Mouse (Mus musculus): ENCODE data around the gene Tssk3. TPM values are rescaled to one million over a fixed set of nuclear protein-coding genes. Genes with fewer than 3 reads are reported as not detected.
"Not testable (repeated sequence)": the region's sequence is repeated elsewhere in the genome, so short reads cannot be mapped to it uniquely, and the experiment has no call there.

Tssk3 gene
- total RNA-seq (2021), result under 1 TPM; 0.25 to 0.37 TPM

GRCm38 (mm10) chr4:129490972-129491880, at the start of gene Tssk3, which contains the start of gene Fam229a:
Gene Tssk3, minus strand, starts transcription at chr4:129491022.
Gene Fam229a, plus strand, starts transcription at chr4:129491190.
- intact Hi-C loops (cut with DNase I), result no loop called here
- DNase-seq (ENCODE audit: low spot score in 2 of 2), result peak in 1 of 2 experiments; percentile 39

- intact Hi-C loops (cut with DNase I), result loop anchor here (5.0 kb wide), 1 partner anchor 67 kb away; no protein-coding TSS in a partner anchor
- DNase-seq (ENCODE audit: low spot score in 2 of 2), result no peak
Measured at GRCm38 (mm10) chr4:129540012-129540411, 49.2 kb upstream of the Tssk3 start.

- DNase-seq (ENCODE audit: low spot score in 2 of 2); intact Hi-C loops (cut with DNase I): not testable (repeated sequence)
Measured at GRCm38 (mm10) chr4:129528901-129529300, 38.1 kb upstream of the Tssk3 start.

GRCm38 (mm10) chr4:129525889-129526288, 35.1 kb upstream of the Tssk3 start:
- DNase-seq (ENCODE audit: low spot score in 2 of 2), result no peak
- intact Hi-C loops (cut with DNase I), result no loop called here

GRCm38 (mm10) chr4:129525338-129525737, 34.5 kb upstream of the Tssk3 start:
- no peak for DNase-seq (ENCODE audit: low spot score in 2 of 2)
- intact Hi-C loops (cut with DNase I), result no loop called here

GRCm38 (mm10) chr4:129518519-129518918, 27.7 kb upstream of the Tssk3 start:
- intact Hi-C loops (cut with DNase I), result no loop called here
- no peak for DNase-seq (ENCODE audit: low spot score in 2 of 2)

GRCm38 (mm10) chr4:129516925-129517324, 26.1 kb upstream of the Tssk3 start:
- intact Hi-C loops (cut with DNase I), result no loop called here
- no peak for DNase-seq (ENCODE audit: low spot score in 2 of 2)

GRCm38 (mm10) chr4:129514300-129514898, 23.6 kb upstream of the Tssk3 start:
- peak in 1 of 2 experiments; percentile 52 for DNase-seq (ENCODE audit: low spot score in 2 of 2)
- intact Hi-C loops (cut with DNase I), result loop anchor here (1.0 kb wide), 1 partner anchor 19 kb away; no protein-coding TSS in a partner anchor

- DNase-seq (ENCODE audit: low spot score in 2 of 2), result no peak
- intact Hi-C loops (cut with DNase I), result loop anchor here (1.0 kb wide), 1 partner anchor 19 kb away; no protein-coding TSS in a partner anchor
Measured at GRCm38 (mm10) chr4:129513891-129514290, 23.1 kb upstream of the Tssk3 start.

- peak; percentile 78 to 79 for DNase-seq (ENCODE audit: low spot score in 2 of 2)
- intact Hi-C loops (cut with DNase I), result no loop called here
Measured at GRCm38 (mm10) chr4:129513086-129513767, 22.4 kb upstream of the Tssk3 start, which contains the start of gene Marcksl1. Gene Marcksl1, plus strand, starts transcription at chr4:129513581.

- DNase-seq (ENCODE audit: low spot score in 2 of 2), result no peak
- intact Hi-C loops (cut with DNase I), result no loop called here
Measured at GRCm38 (mm10) chr4:129511413-129512096, 20.7 kb upstream of the Tssk3 start.

GRCm38 (mm10) chr4:129510723-129511412, 20.0 kb upstream of the Tssk3 start:
- no peak for DNase-seq (ENCODE audit: low spot score in 2 of 2)

GRCm38 (mm10) chr4:129509650-129510049, 18.8 kb upstream of the Tssk3 start:
- intact Hi-C loops (cut with DNase I), result no loop called here

More at GRCm38 (mm10) chr4:129510723-129511412, 20.0 kb upstream of the Tssk3 start:
- intact Hi-C loops (cut with DNase I), result no loop called here

GRCm38 (mm10) chr4:129508834-129509600, 18.2 kb upstream of the Tssk3 start:
- intact Hi-C loops (cut with DNase I), result no loop called here
- DNase-seq (ENCODE audit: low spot score in 2 of 2), result no peak

More at GRCm38 (mm10) chr4:129509650-129510049, 18.8 kb upstream of the Tssk3 start:
- no peak for DNase-seq (ENCODE audit: low spot score in 2 of 2)

GRCm38 (mm10) chr4:129508237-129508515, 17.4 kb upstream of the Tssk3 start:
- no peak for DNase-seq (ENCODE audit: low spot score in 2 of 2)
- intact Hi-C loops (cut with DNase I), result no loop called here

GRCm38 (mm10) chr4:129507434-129508236, 16.8 kb upstream of the Tssk3 start:
- intact Hi-C loops (cut with DNase I), result no loop called here
- DNase-seq (ENCODE audit: low spot score in 2 of 2), result no peak

GRCm38 (mm10) chr4:129505511-129505910, 14.7 kb upstream of the Tssk3 start:
- no peak for DNase-seq (ENCODE audit: low spot score in 2 of 2)
- intact Hi-C loops (cut with DNase I), result no loop called here
